Mouse (Mus musculus): ENCODE data around the gene Agmo.

Gene Agmo

GRCm38 (mm10) chr12:37434466-37434865, 193.0 kb downstream of the Agmo start:
- no peak for DNase-seq (ENCODE audit: low read depth)

GRCm38 (mm10) chr12:37442486-37443013, 201.1 kb downstream of the Agmo start:
- DNase-seq (ENCODE audit: low read depth), result no peak

- no peak for DNase-seq (ENCODE audit: low read depth)
Observed at GRCm38 (mm10) chr12:37445255-37445654, 203.8 kb downstream of the Agmo start.

- no peak for DNase-seq (ENCODE audit: low read depth)
Observed at GRCm38 (mm10) chr12:37449597-37449996, 208.2 kb downstream of the Agmo start.

- peak; percentile 30 for DNase-seq (ENCODE audit: low read depth)
Observed at GRCm38 (mm10) chr12:37450366-37451156, 209.1 kb downstream of the Agmo start.

- no peak for DNase-seq (ENCODE audit: low read depth)
Observed at GRCm38 (mm10) chr12:37471631-37472030, 230.2 kb downstream of the Agmo start.

- DNase-seq (ENCODE audit: low read depth), result no peak
Observed at GRCm38 (mm10) chr12:37476849-37477248, 235.4 kb downstream of the Agmo start.

GRCm38 (mm10) chr12:37487991-37488390, 246.6 kb downstream of the Agmo start:
- DNase-seq (ENCODE audit: low read depth), result no peak

- DNase-seq (ENCODE audit: low read depth), result no peak
Observed at GRCm38 (mm10) chr12:37498871-37499270, 257.4 kb downstream of the Agmo start.

GRCm38 (mm10) chr12:37507406-37507805, 266.0 kb downstream of the Agmo start:
- DNase-seq (ENCODE audit: low read depth), result no peak

- DNase-seq (ENCODE audit: low read depth), result no peak
Observed at GRCm38 (mm10) chr12:37507826-37508225, 266.4 kb downstream of the Agmo start.

- no peak for DNase-seq (ENCODE audit: low read depth)
Observed at GRCm38 (mm10) chr12:37521772-37522171, 280.3 kb downstream of the Agmo start.

- DNase-seq (ENCODE audit: low read depth), result no peak
Observed at GRCm38 (mm10) chr12:37524662-37525061, 283.2 kb downstream of the Agmo start.

GRCm38 (mm10) chr12:37540994-37541393, 299.6 kb downstream of the Agmo start:
- DNase-seq (ENCODE audit: low read depth), result no peak

- no peak for DNase-seq (ENCODE audit: low read depth)
Observed at GRCm38 (mm10) chr12:37558284-37558683, 316.8 kb downstream of the Agmo start.

- no peak for DNase-seq (ENCODE audit: low read depth)
Observed at GRCm38 (mm10) chr12:37565882-37566596, 324.6 kb downstream of the Agmo start.

GRCm38 (mm10) chr12:37571922-37572321, 330.5 kb downstream of the Agmo start:
- DNase-seq (ENCODE audit: low read depth), result no peak

GRCm38 (mm10) chr12:37582777-37583176, 341.3 kb downstream of the Agmo start:
- DNase-seq (ENCODE audit: low read depth), result no peak

- no peak for DNase-seq (ENCODE audit: low read depth)
Observed at GRCm38 (mm10) chr12:37592853-37593252, 351.4 kb downstream of the Agmo start.

GRCm38 (mm10) chr12:37612837-37613236, 371.4 kb downstream of the Agmo start:
- no peak for DNase-seq (ENCODE audit: low read depth)

GRCm38 (mm10) chr12:37614769-37615168, 373.3 kb downstream of the Agmo start:
- no peak for DNase-seq (ENCODE audit: low read depth)

GRCm38 (mm10) chr12:37624078-37624477, 382.6 kb downstream of the Agmo start:
- no peak for DNase-seq (ENCODE audit: low read depth)
